Mouse (Mus musculus): ENCODE data around the gene Thumpd3. TPM values are rescaled to one million over a fixed set of nuclear protein-coding genes. Genes with fewer than 3 reads are reported as not detected.

Thumpd3 gene
- total RNA-seq, 1 experiment: 63.6 TPM

DNA sequence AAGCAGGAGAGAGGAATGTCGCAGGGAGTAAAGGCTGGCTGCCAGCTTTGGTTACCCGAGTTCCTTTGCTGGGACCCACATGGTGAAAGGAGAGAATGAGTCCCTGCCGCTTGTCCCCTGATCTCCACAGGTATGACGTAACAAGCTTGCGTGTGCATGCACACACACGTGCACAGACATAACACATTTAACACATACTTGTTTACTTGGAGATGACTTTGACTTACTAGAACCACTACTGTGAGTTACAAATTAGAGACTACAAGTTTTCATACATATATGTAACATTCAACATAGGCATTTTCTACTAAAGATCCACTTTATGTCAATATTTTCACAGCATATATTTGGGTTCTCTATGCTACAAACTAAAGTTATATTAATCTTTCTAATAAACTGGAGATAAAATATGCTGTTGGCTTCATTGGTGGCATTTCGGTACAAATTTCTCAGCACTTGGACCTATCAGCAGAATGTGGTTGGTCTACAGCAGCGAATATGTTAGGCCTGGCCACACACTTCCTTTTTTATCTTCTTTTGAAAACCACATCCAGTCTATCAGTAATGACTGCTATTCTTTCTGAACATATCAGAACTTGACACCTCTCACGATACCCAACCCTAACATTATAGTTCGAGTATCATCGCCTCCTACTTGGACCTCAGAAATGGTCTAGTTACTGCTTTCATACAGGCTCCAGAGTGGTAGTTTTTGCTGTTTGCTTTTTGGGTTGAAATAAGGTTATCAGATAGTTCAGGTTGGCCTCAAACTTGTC is 4.6 kb upstream of the Thumpd3 start:
- no peak overlapping the region for H3K4me3 ChIP-seq (ENCODE audit: insufficient read depth in 1 of 2, low read depth in 1 of 2, low read length in 2 of 2, poor library complexity in 1 of 2, severe bottlenecking in 1 of 2)
- H3K9me3 ChIP-seq (ENCODE audit: control insufficient read depth, insufficient read depth, low read depth, low read length): no peaks in the 10 kb centered on the region
- no peak overlapping the region for H3K27ac ChIP-seq (ENCODE audit: insufficient read depth, low read depth, low read length, poor library complexity, severe bottlenecking)
- in situ Hi-C loops (cut with MboI; ENCODE audit: low sequenced_read_pairs in 2 of 2, unreplicated experiment in 2 of 2): no loop called here
- H3K9ac ChIP-seq (ENCODE audit: insufficient read depth, low read depth, low read length, poor library complexity, severe bottlenecking): no peak overlapping the region
- H3K4me1 ChIP-seq (ENCODE audit: control insufficient read depth in 2 of 2, insufficient read depth in 2 of 2, low read length in 2 of 2, poor library complexity in 1 of 2): peaks cover 3 to 5% of the 10 kb centered on the region in 2 experiments; a peak in 2 of 4 replicates
- TF ChIP-seq CHD2 (IDR thresholded peaks at IDR 0.05; ENCODE audit: low read depth, low read length) (no peak), HCFC1 (IDR thresholded peaks at IDR 0.05; ENCODE audit: borderline replicate concordance, insufficient read depth, low read length) (no peak), ZC3H11A (IDR thresholded peaks at IDR 0.05; ENCODE audit: borderline replicate concordance, low read depth, low read length) (no peak), MAFK (IDR thresholded peaks at IDR 0.05; ENCODE audit: insufficient read depth, low read depth, low read length) (no peak), ZNF384 (IDR thresholded peaks at IDR 0.05; ENCODE audit: low read depth, low read length) (no peak)
- H3K36me3 ChIP-seq (ENCODE audit: control insufficient read depth, insufficient read depth, low read length, poor library complexity, severe bottlenecking): no peaks in the 10 kb centered on the region
- DNase-seq (ENCODE audit: low read depth, low spot score): no peak

DNA sequence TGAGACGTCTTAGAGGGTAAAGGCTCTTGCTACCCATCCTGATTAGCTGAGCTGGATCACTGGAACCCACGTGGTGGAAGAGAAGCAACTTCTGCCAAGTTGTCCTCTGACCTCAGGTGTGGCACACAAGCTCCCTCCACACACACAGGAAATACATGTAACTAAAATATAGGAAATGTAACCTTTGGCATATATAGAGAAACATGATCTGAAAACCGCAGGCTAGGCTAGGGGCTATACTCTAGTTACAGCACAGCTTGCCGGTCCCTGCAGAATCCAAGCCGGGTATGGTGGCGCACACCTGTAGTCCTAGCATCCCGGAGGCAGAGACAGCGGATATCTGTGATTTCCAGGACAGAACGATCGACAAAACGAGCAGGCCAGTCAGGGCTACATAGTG is 450 bp upstream of the Thumpd3 start:
- in situ Hi-C loops (cut with MboI; ENCODE audit: low sequenced_read_pairs in 2 of 2, unreplicated experiment in 2 of 2): no loop called here
- TF ChIP-seq CHD2 (IDR thresholded peaks at IDR 0.05; ENCODE audit: low read depth, low read length) (no peak), HCFC1 (IDR thresholded peaks at IDR 0.05; ENCODE audit: borderline replicate concordance, insufficient read depth, low read length) (no peak), MAFK (IDR thresholded peaks at IDR 0.05; ENCODE audit: insufficient read depth, low read depth, low read length) (no peak)
- Histone ChIP-seq H3K4me3 (ENCODE audit: insufficient read depth in 1 of 2, low read depth in 1 of 2, low read length in 2 of 2, poor library complexity in 1 of 2, severe bottlenecking in 1 of 2) (peak overlapping the region; percentile 98 to 99), H3K36me3 (ENCODE audit: control insufficient read depth, insufficient read depth, low read length, poor library complexity, severe bottlenecking) (peaks cover 7% of the 10 kb centered on the region; the same call in 1 of the 2 replicates), H3K9me3 (ENCODE audit: control insufficient read depth, insufficient read depth, low read depth, low read length) (no peaks in the 10 kb centered on the region), H3K27ac (ENCODE audit: insufficient read depth, low read depth, low read length, poor library complexity, severe bottlenecking) (peak overlapping the region; percentile 92), H3K4me1 (ENCODE audit: control insufficient read depth in 2 of 2, insufficient read depth in 2 of 2, low read length in 2 of 2, poor library complexity in 1 of 2) (peaks cover 0 to 4% of the 10 kb centered on the region in 2 experiments; a peak in 1 of 4 replicates), H3K9ac (ENCODE audit: insufficient read depth, low read depth, low read length, poor library complexity, severe bottlenecking) (peak overlapping the region; percentile 86)
- no peak for DNase-seq (ENCODE audit: low read depth, low spot score)

DNA sequence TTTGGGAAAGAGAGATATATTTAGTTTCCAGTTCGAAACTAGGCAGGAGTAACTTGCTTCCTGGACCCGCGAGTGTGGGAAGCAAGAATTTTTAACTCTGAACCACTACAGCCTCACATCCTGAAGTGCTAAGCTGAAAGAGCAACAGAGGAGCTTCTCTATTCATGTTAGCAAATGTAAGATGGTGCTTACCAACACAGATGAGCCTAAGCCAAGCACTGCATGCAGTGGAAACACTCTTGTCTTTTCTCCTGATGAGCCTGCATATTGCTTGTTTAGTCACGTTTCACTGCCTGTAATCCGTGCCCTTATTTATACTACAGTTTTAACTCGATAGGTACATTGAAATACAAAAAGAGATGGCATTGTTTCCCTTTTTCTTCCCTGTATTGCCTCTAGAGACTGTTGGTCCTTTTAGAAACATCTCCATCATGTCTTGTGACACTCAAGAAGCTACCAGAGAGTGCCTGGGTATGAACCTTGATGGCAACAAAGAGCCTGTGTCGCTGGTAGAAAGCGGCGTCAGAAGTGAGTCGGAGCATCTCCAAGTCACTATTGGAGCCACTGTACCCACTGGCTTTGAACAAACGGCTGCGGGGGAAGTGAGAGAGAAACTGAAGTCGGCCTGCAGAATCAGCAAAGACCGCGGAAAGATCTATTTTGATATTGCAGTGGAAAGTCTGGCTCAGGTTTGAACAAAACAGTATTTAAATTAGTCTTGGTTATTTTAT is 1.2 kb downstream of the Thumpd3 start:
- H3K9ac ChIP-seq (ENCODE audit: insufficient read depth, low read depth, low read length, poor library complexity, severe bottlenecking): peak overlapping the region; percentile 82
- peaks cover 0 to 4% of the 10 kb centered on the region in 2 experiments; a peak in 1 of 4 replicates for H3K4me1 ChIP-seq (ENCODE audit: control insufficient read depth in 2 of 2, insufficient read depth in 2 of 2, low read length in 2 of 2, poor library complexity in 1 of 2)
- no peak overlapping the region; the same call in 1 of the 2 replicates for H3K27ac ChIP-seq (ENCODE audit: insufficient read depth, low read depth, low read length, poor library complexity, severe bottlenecking)
- TF ChIP-seq CHD2 (IDR thresholded peaks at IDR 0.05; ENCODE audit: low read depth, low read length) (no peak), ZNF384 (IDR thresholded peaks at IDR 0.05; ENCODE audit: low read depth, low read length) (no peak), HCFC1 (IDR thresholded peaks at IDR 0.05; ENCODE audit: borderline replicate concordance, insufficient read depth, low read length) (no peak), ZC3H11A (IDR thresholded peaks at IDR 0.05; ENCODE audit: borderline replicate concordance, low read depth, low read length) (no peak), MAFK (IDR thresholded peaks at IDR 0.05; ENCODE audit: insufficient read depth, low read depth, low read length) (no peak)
- in situ Hi-C loops (cut with MboI; ENCODE audit: low sequenced_read_pairs in 2 of 2, unreplicated experiment in 2 of 2): no loop called here
- no peaks in the 10 kb centered on the region for H3K9me3 ChIP-seq (ENCODE audit: control insufficient read depth, insufficient read depth, low read depth, low read length)
- DNase-seq (ENCODE audit: low read depth, low spot score): no peak
- H3K36me3 ChIP-seq (ENCODE audit: control insufficient read depth, insufficient read depth, low read length, poor library complexity, severe bottlenecking): peaks cover 12% of the 10 kb centered on the region
- H3K4me3 ChIP-seq (ENCODE audit: insufficient read depth in 1 of 2, low read depth in 1 of 2, low read length in 2 of 2, poor library complexity in 1 of 2, severe bottlenecking in 1 of 2): peak overlapping the region; percentile 98 to 99

DNA sequence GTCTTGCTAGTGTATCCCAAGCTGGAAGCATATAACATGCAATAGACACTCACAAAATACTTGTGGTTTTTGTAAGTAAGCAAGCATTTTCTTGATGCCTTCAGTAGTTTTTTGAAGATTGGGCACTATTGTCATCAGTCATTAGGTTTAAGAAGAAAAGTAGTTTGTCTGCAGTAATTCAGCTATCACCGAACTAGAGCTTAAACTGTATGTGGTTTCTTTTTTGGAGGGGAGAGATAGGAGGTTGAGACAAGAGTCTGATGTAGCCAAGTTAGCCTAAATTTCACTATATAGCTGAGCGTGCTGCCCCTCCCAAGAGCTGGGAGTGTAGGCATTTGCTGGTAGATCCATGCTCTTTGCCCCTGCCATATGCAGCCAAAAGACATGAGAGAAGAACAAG is 2.3 kb downstream of the Thumpd3 start:
- Histone ChIP-seq H3K4me1 (ENCODE audit: control insufficient read depth in 2 of 2, insufficient read depth in 2 of 2, low read length in 2 of 2, poor library complexity in 1 of 2) (peaks cover 0 to 4% of the 10 kb centered on the region in 2 experiments; a peak in 1 of 4 replicates), H3K36me3 (ENCODE audit: control insufficient read depth, insufficient read depth, low read length, poor library complexity, severe bottlenecking) (peaks cover 14% of the 10 kb centered on the region), H3K9ac (ENCODE audit: insufficient read depth, low read depth, low read length, poor library complexity, severe bottlenecking) (no peak overlapping the region), H3K27ac (ENCODE audit: insufficient read depth, low read depth, low read length, poor library complexity, severe bottlenecking) (no peak overlapping the region), H3K9me3 (ENCODE audit: control insufficient read depth, insufficient read depth, low read depth, low read length) (no peaks in the 10 kb centered on the region), H3K4me3 (ENCODE audit: insufficient read depth in 1 of 2, low read depth in 1 of 2, low read length in 2 of 2, poor library complexity in 1 of 2, severe bottlenecking in 1 of 2) (no peak overlapping the region)
- in situ Hi-C loops (cut with MboI; ENCODE audit: low sequenced_read_pairs in 2 of 2, unreplicated experiment in 2 of 2): no loop called here
- TF ChIP-seq CHD2 (IDR thresholded peaks at IDR 0.05; ENCODE audit: low read depth, low read length): no peak
- no peak for TF ChIP-seq ZNF384 (IDR thresholded peaks at IDR 0.05; ENCODE audit: low read depth, low read length)
- no peak for TF ChIP-seq HCFC1 (IDR thresholded peaks at IDR 0.05; ENCODE audit: borderline replicate concordance, insufficient read depth, low read length)
- TF ChIP-seq ZC3H11A (IDR thresholded peaks at IDR 0.05; ENCODE audit: borderline replicate concordance, low read depth, low read length): no peak
- no peak for TF ChIP-seq MAFK (IDR thresholded peaks at IDR 0.05; ENCODE audit: insufficient read depth, low read depth, low read length)
- no peak for DNase-seq (ENCODE audit: low read depth, low spot score)
